Mouse (Mus musculus): ENCODE measurements at regions not wholly inside any gene's neighbourhood (a gene's known extent, or its start where the extent isn't known, plus 50 kb on each side); places are given as distances from the start of the nearest gene placed in this dataset.

- DNase-seq (ENCODE audit: low spot score in 2 of 2), result no peak
Measured at GRCm38 (mm10) chr1:75889847-75890591, 344.0 kb downstream of the Slc4a3 start.

DNA sequence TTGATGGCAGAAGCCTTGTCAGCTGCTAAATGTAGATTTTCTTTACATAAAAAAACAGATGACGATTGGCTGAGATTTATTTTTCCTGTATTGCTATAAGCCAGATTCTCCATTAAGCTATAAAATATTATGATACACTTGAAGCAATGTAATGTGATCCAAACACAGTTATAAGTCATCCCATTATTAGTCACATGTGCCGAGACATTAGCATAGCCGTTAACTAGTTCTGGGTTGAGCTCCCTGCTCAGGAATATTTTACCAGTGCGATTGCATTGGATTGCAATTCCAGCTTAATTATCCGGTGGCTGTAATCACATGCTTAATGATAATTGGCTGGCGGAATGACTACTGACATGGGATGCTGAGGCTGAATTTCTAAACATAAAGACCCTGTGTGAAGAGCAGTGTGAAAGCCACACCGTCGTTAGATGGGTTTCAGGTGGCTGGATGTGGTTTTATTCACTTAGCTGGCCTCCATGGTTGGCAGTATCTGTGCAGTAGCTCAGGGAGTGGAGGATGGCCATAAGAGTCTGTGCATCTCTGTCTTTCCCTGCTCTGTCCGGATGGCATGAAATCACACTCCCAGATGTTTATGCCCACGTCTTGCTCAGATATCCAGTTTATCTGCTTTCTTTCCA, 344.7 kb downstream of the Slc4a3 start:
- DNase-seq (ENCODE audit: low spot score in 2 of 2), result no peak

GRCm38 (mm10) chr1:75895550-75895949, 349.5 kb downstream of the Slc4a3 start:
- no peak for DNase-seq (ENCODE audit: low spot score in 2 of 2)

DNA sequence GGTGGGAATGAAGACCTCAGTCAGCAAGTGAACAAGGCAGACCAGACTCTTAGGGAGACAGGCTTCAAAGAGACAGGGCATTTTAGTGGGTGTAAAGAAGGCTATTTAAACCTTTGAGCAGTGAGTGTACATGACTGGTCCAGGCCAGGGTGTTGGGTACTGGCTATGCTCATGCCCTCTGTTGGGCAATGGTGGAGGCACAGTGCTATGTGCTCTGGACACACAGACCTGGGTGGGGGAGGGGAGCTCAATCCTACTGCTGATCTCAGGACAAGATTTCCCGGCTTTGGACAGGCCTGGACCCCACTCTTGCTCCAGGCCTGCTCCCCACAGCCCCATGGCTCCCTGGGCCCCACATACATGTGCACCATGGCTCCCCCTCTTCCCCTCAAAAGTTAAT, 355.1 kb downstream of the Slc4a3 start:
- DNase-seq (ENCODE audit: low spot score in 2 of 2), result no peak

DNA sequence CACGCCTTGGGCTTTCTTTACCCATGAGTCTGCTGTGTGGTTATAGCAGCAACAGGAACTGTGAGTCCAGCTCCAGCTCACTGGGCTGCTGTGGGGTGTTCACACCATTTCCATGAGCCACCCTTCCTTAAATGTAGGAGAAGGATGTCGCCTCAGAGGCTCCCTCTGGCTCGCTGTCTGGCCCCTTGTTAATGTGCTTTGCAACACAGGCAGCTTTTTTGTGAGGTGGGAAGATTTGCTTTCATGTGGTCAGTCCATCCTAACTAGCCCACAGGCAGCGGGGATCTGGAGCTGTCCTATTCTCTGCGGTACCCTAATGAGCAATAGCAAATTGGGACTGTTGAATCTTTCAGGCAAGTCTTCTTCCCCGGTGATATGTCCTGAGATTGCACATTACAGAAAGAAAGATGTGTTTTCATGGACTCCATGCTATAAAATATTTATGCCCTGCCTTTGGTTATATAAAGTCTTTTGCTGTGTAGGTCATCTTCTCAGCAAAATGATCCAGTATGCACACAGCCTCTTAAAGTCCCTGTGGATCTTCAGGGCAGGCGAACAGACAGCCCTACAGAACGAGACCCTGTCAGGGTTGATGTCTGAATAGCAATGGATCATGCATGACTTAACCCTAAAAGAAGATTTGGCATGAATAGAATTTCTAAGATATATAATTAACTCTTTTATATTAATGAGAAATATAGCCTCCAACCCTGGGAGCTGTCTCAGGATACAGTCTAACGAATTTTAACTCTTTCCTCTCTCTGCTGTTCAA, 359.8 kb downstream of the Slc4a3 start:
- DNase-seq (ENCODE audit: low spot score in 2 of 2), result no peak

GRCm38 (mm10) chr1:75915311-75915710, 369.2 kb downstream of the Slc4a3 start:
- no peak for DNase-seq (ENCODE audit: low spot score in 2 of 2)

DNA sequence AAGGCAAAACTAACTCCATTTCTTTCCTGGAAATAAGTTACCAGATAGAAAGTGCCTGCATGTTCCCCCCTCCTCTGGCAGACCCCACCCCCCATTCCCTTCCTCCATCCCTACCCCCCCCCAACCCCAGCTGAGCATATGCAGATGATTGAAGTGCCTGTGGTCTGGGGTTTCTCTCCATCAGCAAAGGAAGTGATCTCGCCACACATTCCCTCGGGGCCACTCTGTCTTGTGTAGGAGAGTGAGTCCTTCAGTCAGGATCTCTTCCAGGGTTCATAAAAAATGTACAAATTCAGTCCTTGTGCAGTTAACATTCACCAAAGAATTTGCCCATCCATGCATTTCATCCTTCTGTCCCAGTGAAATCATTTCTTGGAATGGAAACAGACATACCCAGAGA, 370.1 kb downstream of the Slc4a3 start:
- DNase-seq (ENCODE audit: low spot score in 2 of 2), result no peak

- DNase-seq (ENCODE audit: low spot score in 2 of 2), result no peak
Measured at GRCm38 (mm10) chr1:75919134-75919533, 373.1 kb downstream of the Slc4a3 start.

DNA sequence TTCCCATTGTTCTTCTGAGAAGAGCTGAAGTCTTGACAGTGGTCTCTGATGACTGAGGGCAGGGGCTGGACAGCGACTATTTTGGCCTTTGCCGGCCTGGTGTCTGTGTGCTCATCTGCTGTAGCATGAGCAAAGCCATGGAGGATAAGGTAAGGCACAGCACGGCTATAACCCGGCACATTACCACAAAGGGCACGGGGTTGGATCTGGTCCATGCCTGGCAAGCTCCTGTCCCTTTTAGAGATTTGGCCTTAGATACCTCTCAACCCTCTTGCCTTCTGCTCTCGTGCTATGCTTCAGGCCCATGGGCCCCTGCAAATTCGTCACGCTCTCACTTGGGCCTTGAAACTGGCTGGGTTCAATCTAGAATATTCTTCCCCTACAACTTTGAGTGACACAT, 379.0 kb downstream of the Slc4a3 start:
- DNase-seq (ENCODE audit: low spot score in 2 of 2), result no peak

DNA sequence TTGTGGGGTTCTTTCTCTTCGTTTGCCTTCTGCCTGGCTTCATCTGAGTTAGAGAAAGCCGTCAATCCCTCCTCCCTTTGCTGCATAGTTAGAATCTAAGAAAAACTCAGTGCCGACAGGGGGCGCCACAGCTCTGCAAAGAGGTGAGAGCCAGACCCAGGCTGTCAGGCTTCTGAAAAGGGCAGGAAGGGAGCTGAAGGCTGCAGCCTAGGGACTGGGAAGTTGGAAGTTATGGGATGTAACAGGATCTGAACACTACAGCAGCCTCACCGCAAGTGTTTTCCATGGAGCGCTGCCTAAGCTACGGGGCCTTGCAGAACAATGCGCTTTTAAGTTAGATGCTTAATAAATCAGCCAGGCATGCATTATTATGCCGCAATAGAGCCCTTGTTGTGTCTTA, 379.7 kb downstream of the Slc4a3 start:
- DNase-seq (ENCODE audit: low spot score in 2 of 2), result peak; percentile 48 to 82

GRCm38 (mm10) chr1:75931852-75932251, 385.8 kb downstream of the Slc4a3 start:
- no peak for DNase-seq (ENCODE audit: low spot score in 2 of 2)

DNA sequence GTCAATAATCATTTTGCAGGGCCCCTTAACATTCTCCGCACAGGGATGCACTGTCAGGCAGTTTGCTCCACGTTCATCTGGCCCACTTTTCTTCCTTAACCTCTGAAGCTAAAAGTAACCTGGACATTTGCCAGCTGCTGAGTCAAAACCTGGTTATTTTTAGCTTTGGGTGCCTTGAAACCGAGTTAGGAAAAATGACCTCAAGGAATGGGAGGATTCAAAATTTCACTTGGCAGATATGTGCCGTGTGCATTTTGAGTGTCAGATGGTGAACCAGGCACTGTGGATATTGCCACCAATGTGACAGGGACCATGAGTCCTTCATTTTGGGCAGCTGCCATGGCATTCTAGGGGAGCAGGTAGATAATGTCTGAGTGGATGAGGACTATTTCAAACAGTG, 387.8 kb downstream of the Slc4a3 start:
- peak; percentile 19 to 71 for DNase-seq (ENCODE audit: low spot score in 2 of 2)

- DNase-seq (ENCODE audit: low spot score in 2 of 2), result peak in 1 of 2 experiments; percentile 12
Measured at GRCm38 (mm10) chr1:75934761-75935160, 388.7 kb downstream of the Slc4a3 start.

GRCm38 (mm10) chr1:75935866-75936265, 389.8 kb downstream of the Slc4a3 start:
- no peak for DNase-seq (ENCODE audit: low spot score in 2 of 2)

DNA sequence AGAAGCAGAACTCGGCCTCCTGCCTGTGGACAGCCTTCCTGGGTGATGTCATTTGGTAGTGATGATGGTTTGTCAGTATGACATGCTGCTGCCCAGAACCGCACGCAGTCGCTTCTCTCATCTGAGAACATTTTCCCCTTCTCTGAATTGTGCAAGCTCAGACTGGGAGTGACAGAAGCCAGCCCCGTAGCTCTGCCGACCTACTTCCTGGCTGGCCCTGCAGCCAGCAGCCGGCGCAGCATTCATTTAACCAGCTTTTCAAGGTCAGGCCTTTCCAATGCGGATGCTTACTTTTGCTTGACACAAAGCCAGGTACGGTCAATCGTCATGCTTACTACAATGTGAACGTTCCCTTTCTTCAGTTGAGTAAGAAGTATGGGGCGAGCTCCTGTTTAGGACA, 390.5 kb downstream of the Slc4a3 start:
- DNase-seq (ENCODE audit: low spot score in 2 of 2), result peak; percentile 28 to 42

- no peak for DNase-seq (ENCODE audit: low spot score in 2 of 2)
Measured at GRCm38 (mm10) chr1:75937331-75937730, 391.3 kb downstream of the Slc4a3 start.

DNA sequence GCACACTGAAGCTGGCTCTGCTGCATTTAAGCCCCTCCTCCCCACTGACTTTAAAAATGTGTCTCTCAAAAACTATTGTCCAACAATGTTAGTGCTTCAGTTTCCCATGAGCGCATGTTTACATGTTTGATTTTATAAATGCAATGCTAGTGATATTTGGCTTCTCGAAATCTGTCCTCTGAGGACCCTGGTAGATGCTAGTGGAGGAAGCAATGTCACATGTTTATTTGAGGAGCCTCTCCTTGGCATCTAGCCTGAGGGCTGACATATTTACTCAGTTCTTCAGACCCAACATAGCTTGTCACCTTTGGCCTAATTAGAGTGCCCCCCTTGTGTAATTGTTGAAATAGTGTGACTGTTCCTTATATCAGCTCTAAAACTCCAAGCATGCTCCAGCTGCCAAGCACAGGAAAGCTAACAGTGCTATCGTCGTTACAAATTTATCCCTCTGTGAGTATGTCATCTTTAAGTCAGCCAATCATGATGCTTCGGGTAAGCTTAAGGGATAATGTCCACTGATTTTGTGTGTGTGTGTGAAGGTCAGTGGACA, 400.3 kb downstream of the Slc4a3 start:
- no peak for DNase-seq (ENCODE audit: low spot score in 2 of 2)

- no peak for DNase-seq (ENCODE audit: low spot score in 2 of 2)
Measured at GRCm38 (mm10) chr1:75978203-75978986, 432.3 kb downstream of the Slc4a3 start.

- no peak for DNase-seq (ENCODE audit: low spot score in 2 of 2)
Measured at GRCm38 (mm10) chr1:75983057-75983456, 437.0 kb downstream of the Slc4a3 start.

- no peak for DNase-seq (ENCODE audit: low spot score in 2 of 2)
Measured at GRCm38 (mm10) chr1:75983487-75983886, 437.4 kb downstream of the Slc4a3 start.

GRCm38 (mm10) chr1:75988496-75988895, 442.4 kb downstream of the Slc4a3 start:
- no peak for DNase-seq (ENCODE audit: low spot score in 2 of 2)

GRCm38 (mm10) chr1:75992039-75992438, 446.0 kb downstream of the Slc4a3 start:
- DNase-seq (ENCODE audit: low spot score in 2 of 2), result no peak

Data from heart, adult 9 months (tissue).